Mouse (Mus musculus): Measurements from ENCODE around the gene Gpc6. TPM values are rescaled to one million over a fixed set of nuclear protein-coding genes. Genes with fewer than 3 reads are reported as not detected.

The Gpc6 gene
- total RNA-seq, 2 experiments from 2014 or later = 22.7 to 30.5 TPM

- intact Hi-C loops (cut with DNase I) = no loop called here
- DNase-seq (ENCODE audit: low spot score in 2 of 2) = no peak
These were observed 18.6 kb downstream of the Gpc6 start for GRCm38 (mm10) chr14:116943751-116944150.

- DNase-seq (ENCODE audit: low spot score in 2 of 2) = no peak
- intact Hi-C loops (cut with DNase I) = no loop called here
These were observed 20.9 kb downstream of the Gpc6 start for GRCm38 (mm10) chr14:116945975-116946374.

- no peak for DNase-seq (ENCODE audit: low spot score in 2 of 2)
- intact Hi-C loops (cut with DNase I) = no loop called here
These were observed 22.3 kb downstream of the Gpc6 start for GRCm38 (mm10) chr14:116947461-116947860.

GRCm38 (mm10) chr14:116947939-116948591 lies 22.9 kb downstream of the Gpc6 start:
- intact Hi-C loops (cut with DNase I) = no loop called here
- DNase-seq (ENCODE audit: low spot score in 2 of 2) = no peak

GRCm38 (mm10) chr14:116957154-116957553 lies 32.0 kb downstream of the Gpc6 start:
- intact Hi-C loops (cut with DNase I) = no loop called here
- no peak for DNase-seq (ENCODE audit: low spot score in 2 of 2)

GRCm38 (mm10) chr14:116964837-116965236 lies 39.7 kb downstream of the Gpc6 start:
- no peak for DNase-seq (ENCODE audit: low spot score in 2 of 2)
- intact Hi-C loops (cut with DNase I) = no loop called here

- intact Hi-C loops (cut with DNase I) = no loop called here
- DNase-seq (ENCODE audit: low spot score in 2 of 2) = no peak
These were observed 49.6 kb downstream of the Gpc6 start for GRCm38 (mm10) chr14:116974708-116975107.

- intact Hi-C loops (cut with DNase I) = no loop called here
- DNase-seq (ENCODE audit: low spot score in 2 of 2) = no peak
These were observed 50.1 kb downstream of the Gpc6 start for GRCm38 (mm10) chr14:116975224-116975623.

GRCm38 (mm10) chr14:116977259-116977658 lies 52.1 kb downstream of the Gpc6 start:
- intact Hi-C loops (cut with DNase I) = no loop called here
- DNase-seq (ENCODE audit: low spot score in 2 of 2) = no peak

GRCm38 (mm10) chr14:116979714-116980382 lies 54.7 kb downstream of the Gpc6 start:
- peak in 1 of 2 experiments; percentile 59 for DNase-seq (ENCODE audit: low spot score in 2 of 2)
- intact Hi-C loops (cut with DNase I) = no loop called here

- intact Hi-C loops (cut with DNase I) = no loop called here
- DNase-seq (ENCODE audit: low spot score in 2 of 2) = no peak
These were observed 56.6 kb downstream of the Gpc6 start for GRCm38 (mm10) chr14:116981711-116982110.

GRCm38 (mm10) chr14:116987341-116987740 lies 62.2 kb downstream of the Gpc6 start:
- intact Hi-C loops (cut with DNase I) = no loop called here
- no peak for DNase-seq (ENCODE audit: low spot score in 2 of 2)

GRCm38 (mm10) chr14:117000376-117000775 lies 75.3 kb downstream of the Gpc6 start:
- intact Hi-C loops (cut with DNase I) = no loop called here
- no peak for DNase-seq (ENCODE audit: low spot score in 2 of 2)

GRCm38 (mm10) chr14:117002313-117002712 lies 77.2 kb downstream of the Gpc6 start:
- intact Hi-C loops (cut with DNase I) = no loop called here
- DNase-seq (ENCODE audit: low spot score in 2 of 2) = no peak

GRCm38 (mm10) chr14:117008781-117009180 lies 83.7 kb downstream of the Gpc6 start:
- no peak for DNase-seq (ENCODE audit: low spot score in 2 of 2)
- intact Hi-C loops (cut with DNase I) = no loop called here

GRCm38 (mm10) chr14:117012969-117013368 lies 87.9 kb downstream of the Gpc6 start:
- DNase-seq (ENCODE audit: low spot score in 2 of 2) = no peak
- intact Hi-C loops (cut with DNase I) = no loop called here

- intact Hi-C loops (cut with DNase I) = no loop called here
- DNase-seq (ENCODE audit: low spot score in 2 of 2) = no peak
These were observed 88.5 kb downstream of the Gpc6 start for GRCm38 (mm10) chr14:117013554-117014117.

GRCm38 (mm10) chr14:117015333-117015922 lies 90.3 kb downstream of the Gpc6 start:
- no peak for DNase-seq (ENCODE audit: low spot score in 2 of 2)
- intact Hi-C loops (cut with DNase I) = no loop called here

- intact Hi-C loops (cut with DNase I) = no loop called here
- no peak for DNase-seq (ENCODE audit: low spot score in 2 of 2)
These were observed 97.2 kb downstream of the Gpc6 start for GRCm38 (mm10) chr14:117022180-117022799.

- intact Hi-C loops (cut with DNase I) = no loop called here
- DNase-seq (ENCODE audit: low spot score in 2 of 2) = no peak
These were observed 109.0 kb downstream of the Gpc6 start for GRCm38 (mm10) chr14:117034146-117034545.

Data from left cerebral cortex, postnatal 14 days (tissue).